Mouse (Mus musculus) hindbrain, embryonic 14.5 days (tissue): ENCODE measurements around the gene Tmem141. TPM values are rescaled to one million over a fixed set of nuclear protein-coding genes. Genes with fewer than 3 reads are reported as not detected.

Source experiments
- ATAC-seq: fragments of 200-750 bp; cut with Nextera tagmentation; 2 replicates; pipeline ENCODE4 v1.8.0; 2017; ENCODE audit warnings: moderate number of reproducible peaks, mild to moderate bottlenecking, moderate TSS enrichment, moderate library complexity; ENCODE audit not compliant: low FRiP score
- DNase-seq: peaks from one replicate; pipeline ENCODE4 v3.0.0-alpha.2; 2015; ENCODE audit warnings: low spot score
- H3K27ac ChIP-seq: fragments of 300-500 bp; sonication (generic); 2 replicates; pipeline ENCODE4 v1.5.1; 2014; ENCODE audit warnings: mild to moderate bottlenecking, moderate library complexity
- H3K27me3 ChIP-seq: fragments of 300-500 bp; sonication (generic); 2 replicates; pipeline ENCODE4 v1.6.1; 2014; ENCODE audit warnings: mild to moderate bottlenecking, low read length, mixed read lengths; ENCODE audit not compliant: control insufficient read depth, insufficient read depth
- H3K36me3 ChIP-seq: fragments of 300-500 bp; sonication (generic); replicated peaks from 2 replicates; pipeline ENCODE4 v1.6.1; 2014; ENCODE audit not compliant: control insufficient read depth, insufficient read depth
- H3K4me1 ChIP-seq: fragments of 300-500 bp; sonication (generic); replicated peaks from 2 replicates; pipeline ENCODE4 v1.6.1; 2014; ENCODE audit warnings: antibody characterized with exemption, low read length, mixed read lengths; ENCODE audit not compliant: control insufficient read depth, insufficient read depth
- H3K4me2 ChIP-seq: fragments of 300-500 bp; sonication (generic); replicated peaks from 2 replicates; pipeline ENCODE4 v1.6.1; 2014; ENCODE audit warnings: mild to moderate bottlenecking, moderate library complexity
- H3K4me3 ChIP-seq: fragments of 300-500 bp; sonication (generic); replicated peaks from 2 replicates; pipeline ENCODE4 v1.5.1; 2014; ENCODE audit warnings: mild to moderate bottlenecking, low read length
- H3K9ac ChIP-seq: fragments of 300-500 bp; sonication (generic); 2 replicates; pipeline ENCODE4 v1.6.1; 2014
- H3K9me3 ChIP-seq: fragments of 300-500 bp; sonication (generic); 2 replicates; pipeline ENCODE4 v1.6.1; 2016; ENCODE audit warnings: low read length; ENCODE audit not compliant: control insufficient read depth
- WGBS: fragments of 180-500 bp; shearing (Covaris S2); extraction: QIAGEN DNeasy Blood & Tissue Kit; methylation state at CpG from one replicate; pipeline ENCODE4 v1.1.7; 2014; 5-methylcytosine and 5-hydroxymethylcytosine counted together
- polyA plus RNA-seq: library from polyadenylated mRNA; unstranded; fragments of >200 nt; fragmentation: Nextera tagmentation; extraction: Ambion mirVana; gene quantifications from 2 replicates; pipeline ENCODE4 v1.2.1, GENCODE M21; 2014

Tmem141 gene
- polyA plus RNA-seq, 1 experiment from 2014 or later, result 53.5 TPM

DNA sequence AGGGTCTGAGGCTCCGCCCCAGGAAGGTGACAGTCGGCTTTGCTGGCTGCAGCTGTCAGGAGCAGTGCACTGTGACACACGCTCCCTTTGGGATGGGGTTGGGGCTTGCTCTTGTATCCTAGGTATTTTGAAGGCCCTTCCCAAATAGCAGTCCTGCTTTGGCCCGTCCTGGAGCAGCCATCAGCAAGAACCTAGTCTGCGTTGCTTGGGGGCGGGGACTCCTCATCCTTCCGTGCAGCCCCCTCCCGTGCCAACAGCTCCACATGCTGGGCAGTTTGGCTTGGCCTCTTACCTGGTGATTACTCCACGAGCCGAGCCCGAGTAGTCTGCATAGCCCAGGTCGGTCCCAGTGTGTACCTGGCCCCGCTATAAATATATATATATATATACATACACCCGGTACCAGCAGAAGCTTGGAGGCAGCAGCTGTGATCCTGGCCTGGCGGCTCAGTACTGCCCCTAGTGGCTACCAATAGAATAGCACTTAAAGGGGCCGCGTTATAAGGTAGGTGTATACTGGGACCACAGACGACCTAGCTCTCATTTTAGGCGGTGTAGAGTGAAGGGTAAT, 40.4 kb downstream of the Tmem141 start, which contains the start of gene Ajm1:
TSS of gene Ajm1 (minus strand) at position 464 of the 571 bp plus-strand sequence.
- peaks cover 46% of the 10 kb centered on the region for H3K27me3 ChIP-seq
- peak within 1 kb of the TSS; percentile 44 for H3K4me3 ChIP-seq
- peak; percentile 83 for ATAC-seq
- H3K4me2 ChIP-seq, result peak within 1 kb of the TSS; percentile 54
- peaks cover 32% of the 10 kb centered on the region for H3K4me1 ChIP-seq
- H3K9me3 ChIP-seq, result no peaks in the 10 kb centered on the region
- WGBS, result 7% methylated on average over 19 of the region's 19 CpGs
- H3K36me3 ChIP-seq, result peaks cover 48% of the 10 kb centered on the region
- H3K9ac ChIP-seq, result peak within 1 kb of the TSS; percentile 60
- peak within 1 kb of the TSS; percentile 54 for H3K27ac ChIP-seq
- DNase-seq, result peak; percentile 90

DNA sequence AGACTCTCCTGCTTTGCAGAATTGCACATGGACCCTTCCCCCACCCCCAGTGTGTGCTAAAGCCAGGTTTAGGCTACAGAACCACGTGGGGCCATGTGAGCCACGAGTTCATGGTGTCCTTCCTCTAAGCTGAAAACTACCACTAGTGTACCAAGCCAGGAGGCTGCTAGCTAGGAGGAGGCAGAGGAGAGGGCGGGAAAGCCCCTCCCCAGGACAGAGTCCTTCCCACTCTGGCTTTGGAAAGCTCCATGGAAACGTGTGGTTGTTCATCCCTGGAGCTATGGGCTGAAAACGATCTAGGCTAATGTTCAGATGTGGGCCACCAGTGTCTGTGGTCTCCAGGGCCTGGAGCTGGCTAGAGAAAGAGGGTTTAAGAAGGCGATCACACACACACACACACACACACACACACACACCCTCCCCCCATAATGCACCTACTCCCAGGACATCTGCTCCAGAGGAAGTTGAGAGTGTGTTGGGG, 41.1 kb downstream of the Tmem141 start:
- WGBS, result 37% methylated on average over 6 of the region's 6 CpGs

DNA sequence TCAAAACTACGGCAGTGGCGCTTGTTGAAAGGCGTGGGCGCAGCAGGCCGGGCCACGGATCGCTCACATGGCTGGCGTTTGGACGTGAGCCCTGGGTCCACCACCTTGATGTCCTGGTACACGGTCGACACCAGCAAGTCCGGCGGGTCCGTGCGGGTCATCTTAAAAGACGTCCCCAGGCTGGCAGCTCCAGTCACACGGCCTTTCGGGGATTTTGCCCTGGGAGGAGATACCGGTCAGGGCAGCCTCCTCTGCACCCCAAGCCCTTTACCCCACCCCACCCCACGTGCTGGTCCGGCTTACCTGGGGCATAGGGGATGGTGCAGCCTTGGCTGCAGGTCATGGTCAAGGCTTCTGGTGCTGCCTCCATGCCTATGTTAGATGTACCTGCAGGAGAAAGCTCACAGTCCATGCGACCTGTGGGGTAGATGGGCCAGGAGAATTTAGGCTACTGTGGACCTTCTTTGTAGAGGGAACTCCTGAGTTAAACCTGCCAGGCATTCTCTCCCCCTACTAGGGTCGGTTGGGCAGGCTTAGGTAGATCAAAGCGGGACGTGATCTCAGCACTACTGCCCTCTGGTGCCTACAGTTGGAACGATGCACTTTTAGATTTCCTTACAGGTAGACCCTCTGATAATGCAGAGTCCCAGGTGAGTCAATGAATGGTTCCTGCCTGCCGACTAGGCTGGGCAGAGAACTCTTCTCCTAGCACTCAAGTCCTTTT, 41.9 kb downstream of the Tmem141 start:
- ATAC-seq (no peak), DNase-seq (peak; percentile 77)
- H3K9ac ChIP-seq, result no peak overlapping the region
- H3K4me2 ChIP-seq, result peak overlapping the region; percentile 33
- peaks cover 56% of the 10 kb centered on the region for H3K27me3 ChIP-seq
- no peaks in the 10 kb centered on the region for H3K9me3 ChIP-seq
- peaks cover 40% of the 10 kb centered on the region for H3K4me1 ChIP-seq
- H3K4me3 ChIP-seq, result peak overlapping the region; percentile 13
- WGBS, result 8% methylated on average over 27 of the region's 27 CpGs
- H3K36me3 ChIP-seq, result peaks cover 37% of the 10 kb centered on the region
- H3K27ac ChIP-seq, result no peak overlapping the region

More for the DNA sequence above, 41.1 kb downstream of the Tmem141 start:
- Histone ChIP-seq H3K27me3 (peaks cover 53% of the 10 kb centered on the region), H3K4me2 (peak overlapping the region; percentile 54), H3K27ac (no peak overlapping the region), H3K4me1 (peaks cover 35% of the 10 kb centered on the region), H3K36me3 (peaks cover 45% of the 10 kb centered on the region), H3K9me3 (no peaks in the 10 kb centered on the region), H3K4me3 (peak overlapping the region; percentile 44), H3K9ac (peak overlapping the region; percentile 60; the same call in 1 of the 2 replicates)
- ATAC-seq, result peak; percentile 3; the same call in 1 of the 2 replicates
- no peak for DNase-seq

DNA sequence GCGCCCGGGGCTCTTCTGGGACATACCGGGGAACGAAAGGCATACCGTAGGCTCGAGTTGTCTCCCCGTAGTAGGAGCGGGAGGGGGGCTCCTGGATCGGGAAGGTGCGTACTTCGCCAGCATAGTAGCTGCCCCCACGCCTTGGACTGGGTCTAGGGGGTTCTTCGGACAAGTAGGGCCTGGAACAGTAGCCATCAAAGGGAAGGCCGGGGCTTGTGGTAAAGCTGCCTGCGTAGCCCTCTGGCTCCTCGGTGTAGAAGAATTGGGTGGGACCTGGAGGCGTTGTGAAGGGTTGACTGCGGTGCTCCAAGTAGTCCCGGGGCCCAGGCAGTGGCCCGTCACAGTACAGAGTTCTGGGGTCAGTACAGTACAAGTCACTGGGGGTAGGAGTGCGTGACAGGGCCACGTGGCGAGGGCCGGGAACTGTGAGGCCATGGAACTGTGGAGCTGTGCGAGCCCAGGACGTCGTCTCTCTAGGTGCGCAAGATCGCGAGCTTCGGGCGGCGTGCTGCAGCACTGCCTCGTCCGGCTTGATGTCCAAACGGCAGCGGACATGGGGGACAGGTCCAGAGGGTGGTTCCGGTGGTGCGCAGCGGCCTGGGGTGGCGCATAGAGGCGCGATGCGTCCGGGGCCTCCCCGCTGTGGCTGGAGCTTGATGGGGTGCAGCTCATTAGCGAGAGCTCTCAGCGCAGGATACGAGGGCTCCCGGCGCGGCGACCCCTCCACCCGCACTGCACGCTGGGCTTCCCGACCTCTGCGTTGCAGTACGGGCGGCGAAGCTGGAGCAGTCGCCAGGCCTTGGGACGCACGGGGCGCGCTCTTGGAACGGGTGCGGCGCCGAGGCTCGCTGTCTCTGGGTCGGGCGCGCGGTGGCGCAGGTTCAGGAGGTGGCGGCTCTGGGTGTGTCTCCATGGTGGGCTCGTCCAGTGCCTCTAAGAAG, 42.7 kb downstream of the Tmem141 start:
- ATAC-seq, result no peak
- no peak for DNase-seq
- Histone ChIP-seq H3K4me3 (peak overlapping the region; percentile 14), H3K9ac (no peak overlapping the region), H3K9me3 (no peaks in the 10 kb centered on the region), H3K27ac (no peak overlapping the region), H3K4me2 (peak overlapping the region; percentile 33), H3K4me1 (peaks cover 42% of the 10 kb centered on the region), H3K27me3 (peaks cover 56% of the 10 kb centered on the region), H3K36me3 (peaks cover 29% of the 10 kb centered on the region)
- WGBS, result 8% methylated on average over 77 of the region's 77 CpGs

DNA sequence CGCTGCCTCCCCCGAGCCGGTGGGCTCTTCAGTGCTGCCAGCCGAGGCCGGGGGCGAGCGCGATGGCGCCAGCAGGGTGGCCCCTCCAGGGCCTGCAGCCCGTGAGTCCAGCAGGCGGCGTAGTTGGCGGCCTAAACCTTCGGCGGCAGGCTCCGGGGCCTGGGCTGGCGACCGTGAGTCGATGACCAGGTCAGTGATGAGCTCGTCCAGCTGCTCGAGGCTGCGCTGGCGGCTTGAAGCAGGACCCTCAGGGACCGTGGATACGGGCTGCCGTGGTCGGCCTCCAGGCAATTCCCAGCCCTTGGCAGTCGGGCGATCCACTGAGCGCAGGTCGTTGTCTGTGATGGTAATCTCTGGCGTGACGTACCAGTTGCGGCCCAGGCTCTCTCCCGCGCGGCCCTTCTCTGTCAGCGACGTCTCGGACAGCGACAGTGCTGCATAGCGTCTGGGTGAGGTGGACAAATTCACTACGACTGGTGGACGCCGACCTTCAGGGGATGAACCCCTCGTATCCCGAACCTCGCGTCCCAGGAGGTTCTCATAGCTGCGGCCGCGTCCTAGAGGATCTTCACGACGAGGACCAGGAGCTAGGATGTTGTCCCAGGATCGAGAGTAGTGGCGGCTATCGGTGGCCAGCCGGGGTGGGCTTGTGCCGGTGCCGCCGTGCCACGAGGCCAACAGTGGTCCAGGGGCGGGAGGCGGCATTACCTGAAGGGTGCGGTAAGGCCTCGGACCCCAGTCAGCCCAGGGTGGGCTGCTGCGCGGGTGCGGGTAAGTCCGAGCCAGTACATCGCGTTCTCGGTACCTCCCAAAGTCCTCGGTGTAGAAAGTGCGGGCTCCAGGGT, 43.6 kb downstream of the Tmem141 start:
- ATAC-seq (no peak), DNase-seq (no peak)
- Histone ChIP-seq H3K4me2 (peak overlapping the region; percentile 19), H3K4me1 (peaks cover 51% of the 10 kb centered on the region), H3K4me3 (peak overlapping the region; percentile 14), H3K9ac (peak overlapping the region; percentile 31; the same call in 1 of the 2 replicates), H3K27me3 (peaks cover 56% of the 10 kb centered on the region), H3K36me3 (peaks cover 20% of the 10 kb centered on the region), H3K9me3 (no peaks in the 10 kb centered on the region), H3K27ac (no peak overlapping the region)
- WGBS, result 8% methylated on average over 74 of the region's 75 CpGs

DNA sequence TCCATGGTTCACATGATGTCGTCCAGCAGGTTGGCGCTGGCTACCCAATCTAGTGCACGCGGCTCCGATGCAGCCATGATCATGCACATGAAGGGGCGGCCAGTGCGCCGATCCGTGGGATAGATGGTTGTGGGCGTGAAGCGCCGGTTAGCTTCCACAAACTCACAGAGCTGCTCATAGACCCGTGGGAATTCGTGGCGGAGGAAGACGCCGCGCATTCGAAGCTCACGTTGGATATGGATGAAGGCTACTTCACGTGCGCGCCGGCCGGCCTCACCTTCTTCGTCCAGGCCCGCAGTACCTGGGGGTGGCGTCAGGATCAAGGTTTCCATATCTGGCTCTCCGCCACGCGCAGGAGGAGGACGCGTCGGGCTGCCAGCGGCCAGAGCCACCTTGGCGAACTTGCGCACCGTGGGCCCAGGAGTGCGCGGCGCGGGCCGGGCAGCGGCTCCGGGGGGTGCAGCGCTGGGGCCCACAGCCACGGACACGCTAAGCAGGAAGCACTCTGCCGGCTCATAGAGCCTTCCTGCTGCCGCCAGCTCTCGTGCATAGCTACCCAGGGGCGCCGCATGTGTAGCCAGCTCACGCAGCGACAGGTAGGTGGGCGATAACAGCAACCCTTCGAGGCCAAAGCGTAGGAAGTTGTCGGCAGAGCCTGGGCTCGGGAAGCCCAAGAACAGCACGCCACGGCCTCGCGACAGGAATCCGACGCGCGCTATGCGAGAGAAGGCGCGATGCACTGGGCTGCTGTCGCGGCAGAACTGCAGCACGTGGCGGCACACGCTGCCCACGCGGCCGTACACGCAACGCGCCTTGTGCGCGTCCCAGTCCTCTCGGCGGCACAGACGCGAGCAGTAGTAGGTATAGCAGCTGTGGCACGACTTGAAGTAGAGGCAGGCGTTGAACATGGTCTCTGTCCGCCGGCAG, 44.6 kb downstream of the Tmem141 start:
- ATAC-seq (no peak), DNase-seq (no peak)
- Histone ChIP-seq H3K4me1 (peaks cover 43% of the 10 kb centered on the region), H3K27ac (no peak overlapping the region), H3K9me3 (no peaks in the 10 kb centered on the region), H3K9ac (no peak overlapping the region; the same call in 1 of the 2 replicates), H3K27me3 (peaks cover 56% of the 10 kb centered on the region), H3K36me3 (peaks cover 14% of the 10 kb centered on the region), H3K4me2 (peak overlapping the region; percentile 19), H3K4me3 (peak overlapping the region; percentile 14)
- 16% methylated on average over 92 of the region's 92 CpGs for WGBS

DNA sequence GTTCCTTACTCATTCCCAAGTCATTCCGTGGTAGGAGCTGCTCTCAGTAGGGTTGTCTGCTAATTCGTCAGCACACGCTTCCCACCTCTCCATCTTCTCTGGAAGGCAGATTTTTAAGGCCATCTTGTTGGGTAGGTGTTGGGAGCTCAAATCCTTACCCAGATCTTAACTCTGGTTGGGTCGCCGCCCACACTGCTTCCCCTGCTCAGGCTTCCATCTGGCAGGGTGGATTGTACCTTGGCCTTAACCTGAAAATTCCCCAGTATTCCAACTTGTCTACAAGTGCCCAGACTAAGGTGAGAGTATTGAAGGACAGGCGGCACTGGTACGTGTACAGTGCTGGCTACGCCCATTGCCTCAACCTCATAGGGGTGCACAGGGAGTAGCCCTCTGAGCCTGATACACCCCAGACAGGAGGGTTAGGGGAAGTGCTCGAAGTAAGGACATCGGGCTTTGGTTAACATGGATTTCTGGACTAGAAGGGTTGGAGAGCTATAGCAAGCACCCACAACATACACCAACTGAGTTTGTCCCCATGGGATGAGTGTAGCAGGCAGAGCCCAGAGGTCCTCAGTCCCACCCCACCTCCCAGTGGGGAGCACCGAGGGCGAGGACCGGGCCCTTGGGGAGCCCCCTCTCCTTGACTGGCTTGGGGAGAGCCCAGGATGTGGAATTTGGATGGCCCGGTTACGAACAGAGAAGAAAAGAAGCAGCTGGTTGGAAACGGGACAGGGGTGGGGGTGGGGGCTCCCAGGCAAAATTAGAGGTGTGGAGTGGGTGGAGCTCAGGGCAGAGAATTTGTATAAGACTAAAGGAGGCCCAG, 45.6 kb downstream of the Tmem141 start:
- DNase-seq (no peak), ATAC-seq (no peak)
- Histone ChIP-seq H3K4me2 (no peak overlapping the region; the same call in 1 of the 2 replicates), H3K36me3 (peaks cover 14% of the 10 kb centered on the region), H3K4me1 (peaks cover 40% of the 10 kb centered on the region), H3K9ac (no peak overlapping the region), H3K4me3 (no peak overlapping the region), H3K27ac (no peak overlapping the region), H3K27me3 (peaks cover 56% of the 10 kb centered on the region), H3K9me3 (no peaks in the 10 kb centered on the region)
- 72% methylated on average over 16 of the region's 16 CpGs for WGBS
